Mouse (Mus musculus) erythroid progenitor cell, adult 5-6 weeks (primary cell): ENCODE measurements around the gene Ush1c. TPM values are rescaled to one million over a fixed set of nuclear protein-coding genes. Genes with fewer than 3 reads are reported as not detected.
"Not testable (repeated sequence)": the region's sequence is repeated elsewhere in the genome, so short reads cannot be mapped to it uniquely, and the experiment has no call there.

ENCODE experiments used
- ATAC-seq: replicated peaks from 2 replicates; pipeline ENCODE4 v1.8.0; 2016; ENCODE audit warnings: moderate number of reproducible peaks, mild to moderate bottlenecking, moderate TSS enrichment, inconsistent platforms; ENCODE audit not compliant: poor library complexity, low FRiP score, severe bottlenecking
- total RNA-seq, 2 experiments: library from RNA; stranded (forward) in 1 of 2; stranded (reverse) in 1 of 2; fragments of 150-400 nt in 1 of 2; fragments of 186-747, 209-891 nt in 1 of 2; gene quantifications; 2 replicates each; pipeline versions ENCODE4 v1.2.3 to v1.2.4; 2015 to 2017; ENCODE audit warnings: low replicate concordance in 2 of 2

The Ush1c gene
- total RNA-seq, 2 experiments from 2014 or later: not detected

DNA sequence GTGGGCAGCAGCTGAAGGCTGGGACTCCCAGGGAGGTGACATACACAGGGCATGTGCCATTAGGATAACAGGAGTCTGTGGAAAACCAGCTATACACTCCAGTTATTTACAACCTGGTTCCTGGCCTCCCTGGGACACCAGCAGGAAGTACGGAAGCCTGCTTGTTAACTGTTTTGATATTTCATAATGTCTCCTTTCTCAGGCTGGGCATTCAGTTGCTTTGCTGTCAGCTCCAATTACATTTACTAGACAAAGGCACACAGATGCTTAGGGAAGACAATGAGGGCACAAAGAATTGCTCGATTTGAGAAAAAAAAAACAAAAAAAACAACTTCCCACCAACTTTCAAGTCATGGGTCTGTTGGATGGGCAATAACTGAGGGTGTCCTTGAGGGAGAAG, 21.8 kb downstream of the Ush1c start:
- no peak for ATAC-seq

DNA sequence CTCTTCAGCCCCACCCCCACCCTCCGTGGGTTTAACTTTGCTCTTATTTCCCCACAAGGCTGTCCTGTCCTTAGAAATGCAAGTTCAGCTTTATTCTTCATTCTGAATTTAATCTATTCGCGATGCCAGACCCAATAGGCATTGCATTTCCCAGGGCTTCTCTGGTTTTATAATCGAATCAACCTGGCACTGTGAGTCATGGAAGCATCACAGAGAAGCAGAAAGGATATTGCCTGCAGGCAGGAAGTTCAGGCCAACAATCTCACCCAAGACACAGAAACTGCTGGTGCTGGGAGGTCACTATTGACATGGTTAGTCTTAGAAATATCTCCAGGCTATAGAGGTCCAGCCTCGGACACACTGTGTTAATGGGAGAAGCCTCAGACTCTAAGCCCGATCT, 28.0 kb downstream of the Ush1c start:
- ATAC-seq: no peak

DNA sequence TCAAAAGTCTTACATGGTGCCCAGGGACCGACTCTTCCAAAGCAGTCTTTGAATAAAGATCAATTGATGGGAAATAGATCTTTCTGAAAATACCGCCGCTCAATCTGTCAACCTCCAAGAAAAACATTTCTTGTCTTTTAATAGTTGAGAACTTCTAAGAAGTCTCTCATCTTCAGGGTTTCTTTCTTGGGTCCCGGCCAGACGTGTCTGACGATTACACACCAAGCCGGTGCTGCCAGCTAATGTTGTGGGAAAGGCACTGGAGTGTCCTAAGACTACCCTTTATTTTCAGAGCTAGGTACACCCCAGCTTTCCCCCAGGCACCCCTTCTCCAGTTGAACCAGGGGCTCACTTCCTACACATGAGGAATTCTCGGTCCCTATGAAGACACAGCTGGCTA, 30.2 kb downstream of the Ush1c start:
- no peak for ATAC-seq

GRCm38 (mm10) chr7:46204775-46205174, 33.5 kb downstream of the Ush1c start:
- no peak for ATAC-seq

GRCm38 (mm10) chr7:46204046-46204471, 34.2 kb downstream of the Ush1c start:
- ATAC-seq: no peak

DNA sequence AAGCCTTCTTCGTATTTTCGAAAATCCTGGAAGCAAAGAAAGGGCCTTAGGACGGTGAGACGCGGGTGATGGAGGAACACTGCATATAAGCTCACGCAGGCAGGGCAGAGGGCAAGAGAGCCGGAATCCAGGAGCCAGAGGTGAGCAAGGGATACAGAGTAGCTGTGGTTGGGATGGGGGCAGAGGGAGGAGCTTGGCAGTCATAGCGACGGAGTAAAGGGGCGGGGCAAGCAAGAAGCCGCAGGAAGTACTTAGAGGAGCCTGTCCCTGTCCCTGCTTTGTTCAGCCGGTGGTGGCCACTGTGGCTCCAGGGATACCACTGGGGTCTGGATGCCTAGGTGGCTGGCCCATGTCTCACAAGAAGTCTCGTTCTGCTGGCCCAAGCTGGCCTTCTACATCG, 36.7 kb downstream of the Ush1c start:
- ATAC-seq: no peak

DNA sequence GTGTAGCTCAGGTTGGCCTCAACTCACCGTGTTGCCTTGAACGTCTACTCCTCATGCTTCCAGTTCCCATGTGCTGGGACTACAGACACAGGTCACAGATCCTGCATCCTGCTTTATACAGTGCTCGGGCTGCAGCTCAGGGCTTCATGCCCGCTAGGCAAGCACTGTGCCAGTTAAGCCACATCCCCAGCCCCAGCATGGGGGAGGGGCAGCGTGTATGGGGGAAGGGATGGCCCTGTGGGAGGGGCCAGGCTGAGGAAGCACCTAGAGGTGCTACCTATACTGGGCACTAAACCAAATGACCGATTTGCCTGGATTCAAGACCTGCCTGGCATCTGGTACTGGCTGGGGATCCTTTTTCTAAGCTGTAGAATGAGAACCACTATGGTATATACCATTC, 38.3 kb downstream of the Ush1c start:
- no peak for ATAC-seq

- ATAC-seq: no peak
Measured at GRCm38 (mm10) chr7:46195356-46195755, 42.9 kb downstream of the Ush1c start.

- no peak for ATAC-seq
Measured at GRCm38 (mm10) chr7:46184232-46184631, 54.1 kb downstream of the Ush1c start.

- no peak for ATAC-seq
Measured at GRCm38 (mm10) chr7:46181590-46181989, 56.7 kb downstream of the Ush1c start.

DNA sequence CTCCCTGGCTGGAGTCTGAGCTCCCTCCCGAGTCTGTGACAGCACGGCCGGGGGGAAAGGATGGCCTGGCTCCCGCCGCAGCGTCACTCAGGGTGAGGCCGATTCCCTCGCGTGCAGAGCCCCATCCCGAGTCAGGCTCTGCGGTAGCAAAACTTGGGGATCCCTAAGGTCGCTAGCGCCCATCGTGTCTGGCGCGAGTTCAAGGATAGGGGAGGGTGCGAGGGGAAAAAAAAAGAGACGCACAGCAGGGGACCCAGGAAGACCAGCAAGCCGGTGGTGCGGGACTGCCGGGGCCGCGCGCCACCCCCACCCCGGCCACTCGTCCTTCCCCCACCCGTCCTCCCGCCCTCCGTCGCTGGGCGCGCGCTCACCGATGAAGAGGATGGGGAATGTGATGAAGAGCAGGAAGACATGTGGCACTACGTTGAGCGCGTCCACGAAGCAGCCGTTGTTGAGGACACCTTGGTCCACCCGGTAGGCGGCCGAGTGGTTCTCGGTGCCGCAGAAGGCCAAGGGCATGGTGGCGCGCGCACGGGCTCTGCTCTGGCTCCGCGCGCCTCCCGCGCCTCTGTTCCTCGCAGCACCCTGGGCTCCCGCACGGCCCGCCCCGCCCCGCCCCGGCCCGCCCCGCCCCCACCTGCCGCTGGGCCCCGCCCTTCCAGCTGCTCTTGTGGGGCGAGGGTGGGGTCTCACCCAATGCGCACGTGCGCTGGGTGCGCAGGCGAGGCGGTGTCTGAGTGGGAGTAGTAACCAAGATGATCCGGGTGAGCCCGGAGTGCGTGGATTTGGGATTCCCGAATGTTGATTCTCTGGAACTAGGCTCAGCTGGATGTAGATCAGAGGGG, 58.6 kb downstream of the Ush1c start, which contains the start of gene Abcc8:
Abcc8 (minus strand) TSS at position 603 of the 845 bp plus-strand sequence.
- no peak for ATAC-seq

DNA sequence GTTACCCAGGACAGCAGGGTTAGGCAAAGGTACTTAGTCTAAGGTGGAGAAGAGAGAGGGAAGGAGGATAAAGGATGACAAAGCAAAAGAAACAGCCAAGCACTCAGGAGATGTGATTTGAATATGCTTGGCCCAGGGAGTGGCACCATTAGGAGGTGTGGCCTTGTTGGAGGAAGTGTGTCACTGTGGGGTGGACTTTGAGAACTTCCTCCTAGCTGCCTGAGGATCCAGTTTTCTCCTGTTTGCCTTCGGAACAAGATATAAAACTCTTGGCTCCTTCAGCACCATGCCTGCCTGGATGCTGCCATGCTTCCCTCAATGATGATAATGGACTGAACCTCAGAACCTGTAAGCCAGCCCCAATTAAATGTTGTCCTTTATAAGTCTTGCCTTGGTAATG, 69.3 kb downstream of the Ush1c start:
- ATAC-seq: not testable (repeated sequence)

- no peak for ATAC-seq
Measured at GRCm38 (mm10) chr7:46168402-46168801, 69.9 kb downstream of the Ush1c start.

GRCm38 (mm10) chr7:46167901-46168300, 70.4 kb downstream of the Ush1c start:
- no peak for ATAC-seq

DNA sequence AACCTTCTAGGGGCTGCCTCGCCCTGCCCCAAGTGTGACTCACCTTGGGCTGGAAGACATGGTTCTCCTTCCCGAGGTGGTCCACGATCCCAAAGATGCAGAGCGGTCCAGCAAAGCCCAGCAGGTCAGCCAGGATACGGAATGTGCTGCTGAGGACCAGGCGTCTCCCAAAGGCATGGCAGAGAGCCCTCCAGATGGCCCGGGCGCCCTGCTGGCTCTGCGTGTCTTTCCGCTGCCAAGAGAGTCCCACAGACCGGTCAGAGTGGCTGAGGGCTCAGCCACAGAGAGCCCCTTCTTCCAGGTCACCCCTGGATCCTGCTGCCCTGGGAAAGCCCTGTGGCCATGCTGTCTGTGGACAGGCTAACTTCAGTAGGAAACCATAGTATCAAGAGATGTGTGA, 72.4 kb downstream of the Ush1c start:
- no peak for ATAC-seq

GRCm38 (mm10) chr7:46162731-46163130, 75.6 kb downstream of the Ush1c start:
- ATAC-seq: no peak

GRCm38 (mm10) chr7:46162132-46162727, 76.1 kb downstream of the Ush1c start:
- ATAC-seq: no peak

GRCm38 (mm10) chr7:46161615-46162014, 76.7 kb downstream of the Ush1c start:
- no peak for ATAC-seq

DNA sequence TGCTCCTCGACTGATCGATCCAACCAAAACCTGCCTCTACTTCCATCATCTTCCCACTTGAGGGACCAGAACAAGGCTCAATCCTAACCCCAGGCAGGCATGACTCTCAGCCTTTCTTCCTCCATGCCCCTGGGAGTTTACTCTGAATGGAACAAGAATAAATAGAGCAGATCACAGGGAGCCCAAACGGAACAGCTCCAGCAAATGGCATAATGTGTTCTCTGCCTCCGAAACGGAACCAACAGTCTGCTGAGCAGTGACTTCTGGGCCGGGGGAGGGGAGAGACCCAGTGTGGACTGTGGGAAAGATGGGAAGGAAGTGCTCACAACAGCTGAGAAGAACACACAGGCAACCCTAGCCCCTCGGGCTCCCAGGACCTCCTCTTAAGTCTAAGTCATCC, 80.6 kb downstream of the Ush1c start:
- no peak for ATAC-seq

DNA sequence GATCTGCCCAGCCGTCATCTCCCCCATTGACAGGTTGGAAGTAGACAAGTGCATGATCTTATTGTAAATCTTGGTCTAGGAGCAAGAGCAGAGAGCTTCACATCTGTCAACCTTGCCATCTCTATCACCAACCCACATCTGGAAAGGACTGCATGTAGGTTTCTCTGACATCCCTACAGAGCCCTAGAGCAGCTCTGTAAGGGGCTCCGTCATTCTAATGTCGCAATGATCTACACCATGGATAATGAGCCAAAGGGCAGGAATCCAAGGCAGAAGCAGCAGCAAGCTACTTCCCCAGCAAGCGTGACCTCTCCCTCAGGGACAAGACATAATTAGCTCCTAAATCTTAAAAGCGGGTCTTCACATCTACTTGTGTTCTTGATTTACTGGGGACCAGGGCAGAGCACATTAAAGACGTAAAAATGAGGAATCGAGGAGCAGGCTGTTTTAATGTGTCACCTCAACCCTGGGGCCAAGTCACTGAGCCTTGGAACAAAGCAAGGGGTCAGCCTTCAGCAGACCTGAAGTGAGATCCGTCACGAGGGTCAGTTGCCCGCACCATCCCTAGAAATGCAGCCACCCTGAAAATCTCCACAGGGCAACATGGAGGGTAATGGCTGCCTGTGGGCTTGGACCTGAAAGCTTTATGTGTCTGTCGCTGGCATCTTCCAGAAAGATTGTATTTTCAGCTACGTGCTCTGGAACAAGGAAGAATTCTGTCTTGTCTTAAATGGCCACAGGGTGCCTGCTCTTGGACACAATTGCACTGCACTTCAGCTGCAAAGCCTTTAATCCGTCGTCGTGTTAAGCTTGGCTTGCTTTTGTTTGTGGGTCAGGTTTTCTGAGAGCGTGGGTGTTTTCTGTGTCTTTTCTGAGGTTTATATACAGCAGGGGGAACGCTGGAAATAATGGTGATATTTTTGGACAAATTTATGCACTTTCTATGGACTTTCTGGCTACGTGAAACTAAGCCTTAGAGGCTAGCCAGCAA, 83.5 kb downstream of the Ush1c start:
- no peak for ATAC-seq
